Mouse (Mus musculus) cerebellum, postnatal 25 days (tissue): Measurements from ENCODE around the gene Mapkap1.

Experiments
- DNase-seq, 2 experiments: peaks; one replicate each; pipeline ENCODE4 v3.0.0; 2021; ENCODE audit warnings: mixed read lengths in 2 of 2

The Mapkap1 gene

GRCm38 (mm10) chr2:34406601-34407464 lies at the start of gene Mapkap1:
Gene Mapkap1, plus strand, starts transcription at chr2:34406771.
- DNase-seq = peak; percentile 97 to 99

DNA sequence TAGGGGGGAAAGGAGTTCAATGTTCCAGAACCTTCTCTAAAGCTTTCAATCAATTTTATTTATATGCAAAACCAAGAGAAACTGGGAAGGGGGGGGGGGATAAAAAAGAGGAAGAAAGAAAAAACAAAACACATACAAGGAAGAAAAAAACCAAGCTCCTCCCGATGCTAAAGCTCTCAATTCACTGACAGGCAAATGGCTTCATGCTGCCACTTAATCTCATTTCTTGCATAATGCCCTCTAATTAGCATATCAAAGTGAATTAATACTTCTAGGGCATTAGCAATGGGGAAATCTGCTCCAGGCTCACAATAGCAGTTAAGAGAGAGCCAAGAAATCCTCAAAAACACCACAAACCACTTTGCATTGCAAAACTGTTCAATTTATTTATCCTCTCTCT lies 42.9 kb upstream of the Mapkap1 start:
- DNase-seq = no peak

DNA sequence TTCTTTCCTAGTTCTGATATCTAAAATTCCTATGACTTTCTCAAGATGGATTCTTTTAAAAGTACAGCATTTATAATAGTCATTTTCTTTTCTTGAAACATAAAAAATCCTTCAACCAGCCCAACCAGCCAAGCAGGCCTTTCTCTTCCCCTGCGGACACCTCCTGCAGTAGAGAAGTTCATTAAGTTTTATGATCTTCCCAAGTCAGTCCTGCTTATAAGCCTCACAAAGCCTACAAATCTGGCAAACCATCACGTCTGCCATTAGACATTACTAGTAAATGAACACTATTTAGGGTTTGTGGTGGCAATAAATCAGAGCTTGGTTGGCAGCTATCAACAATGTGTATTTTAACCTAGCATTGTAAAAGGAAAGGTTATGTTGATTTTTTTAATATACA lies 39.5 kb upstream of the Mapkap1 start:
- DNase-seq = no peak

DNA sequence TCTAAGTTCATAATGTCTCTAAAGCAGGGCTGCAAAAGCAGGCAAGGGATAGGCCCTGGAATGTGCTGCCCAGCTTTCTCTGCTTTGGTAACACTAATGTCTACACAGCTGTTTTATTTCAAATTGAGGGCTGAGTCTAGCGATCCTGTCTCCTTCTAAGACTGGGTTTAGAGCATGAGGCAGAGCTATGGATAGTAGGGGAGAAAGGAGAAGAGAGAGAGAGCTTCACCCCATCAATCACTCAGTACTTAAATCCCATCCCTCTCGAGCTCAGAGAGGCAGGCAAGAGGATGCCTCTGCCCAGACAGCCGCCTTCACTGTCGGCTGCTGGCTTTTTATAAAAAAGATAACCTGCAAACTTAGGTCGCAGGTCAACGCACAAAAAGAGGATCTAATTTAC lies 38.2 kb upstream of the Mapkap1 start:
- DNase-seq = no peak

- peak in 1 of 2 experiments; percentile 5 for DNase-seq
Observed at GRCm38 (mm10) chr2:34370349-34370724, 36.2 kb upstream of the Mapkap1 start.

- DNase-seq = peak; percentile 58 to 61
Observed at GRCm38 (mm10) chr2:34370725-34371440, 35.7 kb upstream of the Mapkap1 start.

DNA sequence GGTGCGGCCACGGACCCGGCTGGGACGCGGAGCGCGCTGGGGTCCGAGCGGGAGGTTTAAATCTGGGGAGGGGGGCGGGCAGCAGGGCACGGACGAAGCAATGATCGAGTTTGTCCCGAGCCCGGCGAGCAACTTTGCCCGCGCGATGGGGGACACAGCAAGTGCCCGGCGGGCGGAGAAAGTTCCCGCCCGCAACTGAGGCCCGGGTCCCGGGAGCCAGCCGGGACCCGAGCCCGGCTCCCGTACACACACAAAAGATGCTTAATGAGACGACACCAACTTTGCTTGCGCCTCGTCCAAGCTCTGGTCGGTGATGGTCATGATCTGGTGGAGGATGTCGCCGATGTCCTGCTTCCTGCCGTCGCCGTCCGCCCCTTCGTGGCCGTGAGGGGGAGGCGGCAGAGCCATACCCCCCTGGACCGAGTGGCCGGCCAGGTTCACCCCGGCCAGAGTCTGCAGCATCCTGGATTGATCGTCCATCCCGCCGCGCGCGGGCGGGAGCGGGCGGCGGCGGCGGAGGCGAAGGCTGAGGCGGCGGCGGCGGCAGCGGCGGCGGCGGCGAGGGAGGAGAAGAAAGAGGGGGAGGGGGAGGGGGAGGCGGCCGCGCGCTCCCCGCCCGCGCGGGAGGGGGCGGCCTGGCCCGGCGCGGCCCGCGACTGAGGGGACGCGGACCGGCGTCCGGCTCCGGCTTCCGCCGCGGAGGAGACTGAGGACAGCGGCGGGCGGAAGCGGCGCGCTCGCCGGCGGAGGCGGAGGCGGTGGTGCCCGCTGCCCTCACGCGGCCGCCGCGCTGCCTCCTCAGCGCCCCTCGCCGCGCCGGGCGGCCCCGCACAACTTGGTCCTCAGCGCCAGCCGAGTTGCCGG lies 34.9 kb upstream of the Mapkap1 start:
- peak; percentile 68 to 75 for DNase-seq

- peak; percentile 98 to 99 for DNase-seq
Observed at GRCm38 (mm10) chr2:34372305-34373301, 34.0 kb upstream of the Mapkap1 start, which contains the start of gene Pbx3. Gene Pbx3, minus strand, starts transcription at chr2:34373142.

GRCm38 (mm10) chr2:34373886-34374285 lies 32.7 kb upstream of the Mapkap1 start:
- no peak for DNase-seq

- no peak for DNase-seq
Observed at GRCm38 (mm10) chr2:34374349-34374748, 32.2 kb upstream of the Mapkap1 start.

DNA sequence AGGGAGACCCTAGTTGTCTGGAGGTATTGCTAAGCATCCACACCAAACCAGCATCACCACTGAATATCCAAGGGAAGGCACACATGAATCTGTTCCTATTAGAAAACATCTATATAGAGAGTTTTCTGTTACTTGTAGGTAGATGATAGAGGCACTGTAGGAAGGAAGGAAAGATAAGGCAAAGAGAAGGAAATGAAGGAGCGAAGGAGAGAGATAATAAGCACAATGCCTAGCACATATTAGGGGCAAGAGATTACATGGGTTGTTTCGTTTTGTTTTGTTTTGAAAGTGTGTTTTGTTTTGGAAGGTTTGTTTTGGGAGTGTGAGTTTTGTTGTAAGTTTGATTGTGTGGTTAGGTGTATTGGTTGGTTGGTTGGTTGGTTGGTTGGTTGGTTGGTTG lies 27.6 kb upstream of the Mapkap1 start:
- DNase-seq = no peak

DNA sequence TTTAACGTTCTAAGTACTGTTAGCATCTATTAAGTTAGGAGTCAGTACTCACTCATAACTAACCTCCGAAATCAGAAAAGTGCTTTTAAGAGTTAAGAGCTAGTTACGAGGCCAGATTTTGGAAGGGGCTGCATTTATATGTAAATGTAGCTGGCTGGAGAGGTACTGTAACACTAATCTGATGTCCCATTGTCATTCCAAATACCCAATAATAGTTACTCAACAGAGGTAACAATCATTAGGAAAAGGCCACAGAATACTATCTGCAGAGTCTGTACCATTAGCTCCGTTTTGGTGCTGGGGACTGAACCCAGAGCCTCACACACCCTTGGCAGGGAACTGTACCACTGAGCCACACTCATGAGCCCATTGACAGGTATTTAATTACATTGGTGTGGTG lies 7.0 kb upstream of the Mapkap1 start:
- DNase-seq = no peak

DNA sequence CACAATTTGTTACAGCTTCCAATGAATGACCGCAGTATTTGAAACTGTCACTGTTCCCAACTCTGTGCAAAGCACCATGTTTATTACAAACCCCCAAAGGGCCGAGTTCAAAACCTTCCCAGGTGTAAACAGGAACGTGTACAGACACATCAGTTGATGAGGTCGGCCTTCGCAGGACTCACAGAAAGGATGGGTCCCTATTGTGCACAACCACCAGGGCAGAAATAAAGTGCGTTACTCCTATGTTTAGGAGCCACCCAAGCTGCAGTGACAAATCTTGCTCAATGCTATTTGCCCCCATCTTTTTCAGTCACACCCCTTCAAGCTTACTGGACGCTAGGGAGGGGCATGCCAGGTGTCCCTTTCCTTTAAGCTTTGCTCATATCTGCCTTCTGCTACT lies 1.0 kb downstream of the Mapkap1 start:
- no peak for DNase-seq

DNA sequence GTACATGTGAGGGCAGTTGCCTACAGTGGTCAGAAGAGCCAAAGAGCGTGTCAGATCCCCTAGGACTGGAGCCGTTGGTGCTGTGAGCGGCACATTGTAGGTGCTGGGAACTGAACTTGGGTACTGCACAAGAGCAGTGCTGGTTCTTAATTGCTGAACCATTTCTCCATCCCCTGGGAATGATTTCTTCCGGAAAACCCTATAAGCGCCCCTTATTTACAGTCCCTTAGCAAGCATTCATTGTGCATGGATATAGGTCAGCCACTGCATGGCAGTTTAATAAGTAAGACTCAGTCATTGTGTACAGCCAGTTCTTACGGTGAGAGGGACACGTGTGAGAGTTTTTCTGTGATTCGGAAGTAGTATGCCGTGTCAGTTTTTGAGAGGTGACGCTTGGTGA lies 1.8 kb downstream of the Mapkap1 start:
- DNase-seq = no peak

DNA sequence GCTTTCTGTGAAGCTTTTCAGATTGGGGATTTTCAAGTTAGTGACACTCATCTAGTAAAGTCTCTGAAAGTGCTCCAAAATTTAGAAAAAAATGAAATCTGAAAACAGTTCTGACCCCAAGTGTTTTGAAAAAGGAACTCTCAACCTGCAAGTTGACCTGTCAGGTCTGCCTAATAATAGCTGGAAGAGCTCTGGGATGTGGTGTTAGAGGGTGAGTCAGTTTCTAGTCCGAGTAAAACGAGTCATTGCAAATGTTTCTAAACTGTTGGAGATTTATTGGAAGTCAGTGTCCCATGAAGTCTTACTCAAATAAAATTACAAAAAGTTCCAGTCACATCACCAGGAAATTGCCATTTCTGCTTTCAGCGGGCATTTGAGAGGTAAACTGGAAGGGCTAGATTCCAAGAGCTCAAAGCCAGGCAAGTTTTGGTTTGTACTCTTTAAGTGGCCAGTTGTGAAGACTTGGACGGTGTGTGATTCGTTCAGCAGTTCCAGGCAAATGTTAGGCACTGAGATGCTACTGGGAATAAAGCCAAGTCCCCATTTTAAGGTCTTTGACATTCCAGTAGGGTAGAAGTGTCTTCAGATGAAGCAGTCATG lies 3.3 kb downstream of the Mapkap1 start:
- no peak for DNase-seq

- DNase-seq = no peak
Observed at GRCm38 (mm10) chr2:34420256-34420655, 13.7 kb downstream of the Mapkap1 start.

DNA sequence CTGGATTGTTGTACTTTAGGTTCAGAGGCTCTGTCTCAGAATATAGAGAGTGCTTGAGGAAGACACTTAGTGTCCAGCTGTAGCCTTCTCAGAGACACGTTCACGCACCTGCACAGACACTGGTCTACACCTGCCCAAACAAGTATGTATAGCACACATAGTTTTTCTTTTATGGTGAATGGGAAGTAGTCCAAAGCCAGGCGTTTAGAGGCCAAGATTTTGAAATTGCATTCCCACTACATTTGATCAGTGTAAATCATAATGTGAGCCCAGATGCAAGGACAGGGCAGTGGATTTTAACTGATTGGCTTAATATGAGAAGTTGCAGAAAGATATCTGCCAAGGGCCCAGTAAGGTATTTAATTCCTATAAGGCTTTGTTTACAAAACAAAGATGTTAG lies 17.6 kb downstream of the Mapkap1 start:
- DNase-seq = no peak

- no peak for DNase-seq
Observed at GRCm38 (mm10) chr2:34425573-34426223, 19.1 kb downstream of the Mapkap1 start.

- no peak for DNase-seq
Observed at GRCm38 (mm10) chr2:34430663-34431062, 24.1 kb downstream of the Mapkap1 start.

DNA sequence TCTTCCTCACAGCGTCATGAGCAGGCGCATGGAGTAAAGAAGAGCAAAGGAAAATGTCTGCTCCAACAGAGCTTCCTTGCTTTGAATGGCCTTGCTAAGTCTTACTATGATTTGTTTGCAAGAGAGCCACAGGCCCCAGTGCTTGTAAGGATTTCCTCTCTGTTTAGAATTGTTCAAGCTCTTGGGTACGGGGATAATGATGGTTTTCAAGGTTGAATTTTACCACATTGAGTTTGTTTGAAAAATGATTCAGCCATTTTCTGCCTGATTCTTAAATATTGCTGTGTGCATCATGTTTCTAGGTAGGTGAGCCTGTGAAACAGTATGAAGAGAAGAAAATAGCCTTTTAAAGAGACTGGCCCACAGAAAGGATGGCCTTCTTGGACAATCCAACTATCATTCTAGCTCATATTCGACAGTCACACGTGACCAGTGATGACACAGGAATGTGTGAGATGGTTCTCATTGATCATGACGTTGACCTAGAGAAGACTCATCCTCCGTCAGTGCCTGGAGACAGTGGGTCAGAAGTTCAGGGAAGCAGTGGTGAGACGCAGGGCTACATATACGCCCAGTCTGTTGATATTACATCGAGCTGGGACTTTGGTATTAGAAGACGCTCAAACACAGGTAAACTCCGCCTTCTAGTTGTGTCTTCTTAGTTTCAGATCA lies 25.3 kb downstream of the Mapkap1 start:
- no peak for DNase-seq
